Mouse (Mus musculus): ENCODE results near the gene Prkag2. TPM values are rescaled to one million over a fixed set of nuclear protein-coding genes. Genes with fewer than 3 reads are reported as not detected.
A peak's percentile ranks its signal among the peaks of the same experiment; 100 is the strongest.

Gene Prkag2
- total RNA-seq, 2 experiments from 2014 or later = 2.0 to 8.5 TPM

GRCm38 (mm10) chr5:25010438-25010892 is 90.0 kb downstream of the Prkag2 start:
- peak; percentile 75 for ATAC-seq (replicated peaks; ENCODE audit: low FRiP score, poor library complexity, severe bottlenecking)

GRCm38 (mm10) chr5:25009770-25010169 is 90.7 kb downstream of the Prkag2 start:
- no peak for ATAC-seq (replicated peaks; ENCODE audit: low FRiP score, poor library complexity, severe bottlenecking)

- ATAC-seq (replicated peaks; ENCODE audit: low FRiP score, poor library complexity, severe bottlenecking) = no peak
Observed at GRCm38 (mm10) chr5:25008966-25009365, 91.5 kb downstream of the Prkag2 start.

- ATAC-seq (replicated peaks; ENCODE audit: low FRiP score, poor library complexity, severe bottlenecking) = peak; percentile 59
Observed at GRCm38 (mm10) chr5:25006848-25007247, 93.6 kb downstream of the Prkag2 start.

GRCm38 (mm10) chr5:25005532-25006129 is 94.8 kb downstream of the Prkag2 start:
- no peak for ATAC-seq (replicated peaks; ENCODE audit: low FRiP score, poor library complexity, severe bottlenecking)

- no peak for ATAC-seq (replicated peaks; ENCODE audit: low FRiP score, poor library complexity, severe bottlenecking)
Observed at GRCm38 (mm10) chr5:25001391-25001794, 99.0 kb downstream of the Prkag2 start.

- ATAC-seq (replicated peaks; ENCODE audit: low FRiP score, poor library complexity, severe bottlenecking) = no peak
Observed at GRCm38 (mm10) chr5:24999351-24999750, 101.1 kb downstream of the Prkag2 start.

GRCm38 (mm10) chr5:24995576-24996100 is 104.8 kb downstream of the Prkag2 start:
- no peak for ATAC-seq (replicated peaks; ENCODE audit: low FRiP score, poor library complexity, severe bottlenecking)

- ATAC-seq (replicated peaks; ENCODE audit: low FRiP score, poor library complexity, severe bottlenecking) = no peak
Observed at GRCm38 (mm10) chr5:24993190-24993589, 107.3 kb downstream of the Prkag2 start.

GRCm38 (mm10) chr5:24991575-24991974 is 108.9 kb downstream of the Prkag2 start:
- ATAC-seq (replicated peaks; ENCODE audit: low FRiP score, poor library complexity, severe bottlenecking) = no peak

GRCm38 (mm10) chr5:24990460-24990859 is 110.0 kb downstream of the Prkag2 start:
- no peak for ATAC-seq (replicated peaks; ENCODE audit: low FRiP score, poor library complexity, severe bottlenecking)

- ATAC-seq (replicated peaks; ENCODE audit: low FRiP score, poor library complexity, severe bottlenecking) = no peak
Observed at GRCm38 (mm10) chr5:24989683-24990082, 110.8 kb downstream of the Prkag2 start.

- ATAC-seq (replicated peaks; ENCODE audit: low FRiP score, poor library complexity, severe bottlenecking) = no peak
Observed at GRCm38 (mm10) chr5:24986956-24987355, 113.5 kb downstream of the Prkag2 start.

GRCm38 (mm10) chr5:24986204-24986940 is 114.1 kb downstream of the Prkag2 start:
- no peak for ATAC-seq (replicated peaks; ENCODE audit: low FRiP score, poor library complexity, severe bottlenecking)

GRCm38 (mm10) chr5:24985434-24986176 is 114.8 kb downstream of the Prkag2 start:
- no peak for ATAC-seq (replicated peaks; ENCODE audit: low FRiP score, poor library complexity, severe bottlenecking)

GRCm38 (mm10) chr5:24984157-24984556 is 116.3 kb downstream of the Prkag2 start:
- ATAC-seq (replicated peaks; ENCODE audit: low FRiP score, poor library complexity, severe bottlenecking) = no peak

- no peak for ATAC-seq (replicated peaks; ENCODE audit: low FRiP score, poor library complexity, severe bottlenecking)
Observed at GRCm38 (mm10) chr5:24983539-24983938, 116.9 kb downstream of the Prkag2 start.

GRCm38 (mm10) chr5:24982258-24982657 is 118.2 kb downstream of the Prkag2 start:
- no peak for ATAC-seq (replicated peaks; ENCODE audit: low FRiP score, poor library complexity, severe bottlenecking)

GRCm38 (mm10) chr5:24981765-24982164 is 118.7 kb downstream of the Prkag2 start:
- ATAC-seq (replicated peaks; ENCODE audit: low FRiP score, poor library complexity, severe bottlenecking) = no peak

GRCm38 (mm10) chr5:24979968-24980345 is 120.5 kb downstream of the Prkag2 start:
- no peak for ATAC-seq (replicated peaks; ENCODE audit: low FRiP score, poor library complexity, severe bottlenecking)

Data from erythroblast, adult 5-6 weeks (primary cell).